Mouse (Mus musculus) cerebellum, postnatal 36 days (tissue): Measurements from ENCODE around the gene Foxf2.

Experiments used
- DNase-seq, 2 experiments: peaks; one replicate each; pipeline ENCODE4 v3.0.0; 2021 to 2022; ENCODE audit warnings: mixed read lengths in 2 of 2

Foxf2 gene

DNA sequence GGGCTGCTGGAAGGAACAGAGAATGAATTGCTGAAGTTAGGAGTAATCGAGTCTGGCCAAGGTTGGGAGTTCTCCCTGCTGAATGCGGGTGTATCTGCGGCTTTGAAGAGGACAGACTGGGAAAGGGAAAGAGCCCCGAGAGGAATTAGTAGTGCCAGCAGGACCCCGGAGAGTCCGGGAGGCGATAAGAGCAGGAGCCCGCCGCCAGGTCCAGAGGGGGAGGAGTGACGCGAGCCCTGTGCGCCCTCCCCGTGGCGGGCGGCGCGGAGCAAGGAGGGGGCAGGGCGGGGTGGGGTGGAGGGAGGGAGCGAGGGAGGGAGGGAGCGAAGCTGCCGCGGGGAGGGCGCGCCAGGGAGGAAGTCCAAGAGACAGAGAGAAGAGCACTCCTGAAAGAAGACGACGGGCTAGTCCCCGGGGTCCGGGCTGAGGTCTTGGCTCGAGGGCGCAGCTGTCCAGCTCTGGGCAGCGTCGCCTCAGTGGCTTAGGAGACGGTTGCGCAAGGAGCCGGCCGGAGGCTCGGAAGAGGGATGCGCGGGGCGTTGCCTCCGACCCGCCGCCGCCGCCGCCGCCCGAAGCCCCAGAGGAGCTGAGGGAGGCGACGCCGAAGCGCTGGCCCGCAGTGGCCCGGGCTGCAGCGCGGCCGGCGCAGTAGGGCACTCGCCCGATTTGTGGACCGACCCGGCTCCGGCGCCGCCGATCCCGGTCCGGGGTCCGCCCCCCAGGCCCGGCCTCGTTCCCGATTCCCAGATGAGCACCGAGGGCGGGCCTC, at the start of gene Foxf2:
Gene Foxf2, plus strand, starts transcription at position 484 of the 769 bp plus-strand sequence.
- DNase-seq: no peak

DNA sequence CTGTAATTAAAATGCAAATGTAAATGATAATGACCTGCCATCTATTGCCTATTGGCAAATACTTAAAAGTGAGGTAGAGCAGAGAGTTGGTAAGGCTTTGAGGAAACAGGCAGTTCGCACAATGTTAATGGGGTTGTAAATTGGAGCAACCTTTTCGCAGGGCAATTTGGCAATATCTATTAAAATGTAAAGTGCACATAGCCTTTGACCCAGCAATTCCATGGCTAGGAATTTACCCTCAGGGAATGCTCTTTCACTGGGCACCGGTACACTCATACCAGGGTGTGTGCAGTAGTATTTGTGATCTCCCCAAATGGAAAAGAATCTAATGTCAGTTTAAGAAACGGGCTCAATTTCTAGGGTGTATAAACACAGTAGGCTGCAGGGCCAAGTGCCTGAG, 48.9 kb upstream of the Foxf2 start:
- no peak for DNase-seq

DNA sequence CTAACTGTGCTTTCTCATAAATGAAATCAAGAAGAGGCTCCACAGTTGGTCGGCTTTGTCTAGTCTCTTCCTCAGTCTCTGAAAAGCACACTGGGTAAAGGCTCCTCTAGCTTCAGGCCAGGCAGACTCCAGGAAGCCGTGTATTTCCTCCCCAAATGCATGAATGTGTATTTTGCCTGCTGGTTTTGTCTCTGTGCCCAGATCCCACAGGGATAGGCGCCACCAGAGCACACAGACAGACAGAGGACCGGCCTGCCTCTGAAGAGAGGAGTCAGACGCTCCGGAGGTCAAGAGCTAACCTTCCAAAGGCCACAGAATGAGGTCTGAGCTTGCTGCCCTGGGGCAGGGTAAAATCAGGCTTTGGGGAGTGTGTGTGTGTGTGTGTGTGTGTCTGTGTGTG, 48.0 kb upstream of the Foxf2 start:
- no peak for DNase-seq

DNA sequence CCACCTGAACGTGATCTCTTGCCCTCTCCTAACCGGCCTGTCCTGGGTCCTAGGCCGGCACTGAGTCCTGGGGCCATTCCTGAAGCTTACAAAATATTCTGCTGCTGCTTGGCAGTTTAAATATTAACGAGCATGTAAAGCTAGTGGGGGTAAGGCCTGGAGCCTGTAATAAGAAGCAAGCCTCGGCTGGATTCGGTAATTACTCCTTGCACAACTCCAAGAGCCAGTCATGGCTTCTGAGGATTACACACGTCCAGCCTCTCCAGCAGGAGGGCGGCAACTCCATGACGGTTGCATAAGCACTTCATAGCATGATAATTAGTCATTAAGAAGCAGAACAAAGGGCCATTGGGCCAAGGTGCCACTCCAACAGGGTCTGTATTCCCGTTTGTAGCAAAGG, 47.2 kb upstream of the Foxf2 start:
- no peak for DNase-seq

DNA sequence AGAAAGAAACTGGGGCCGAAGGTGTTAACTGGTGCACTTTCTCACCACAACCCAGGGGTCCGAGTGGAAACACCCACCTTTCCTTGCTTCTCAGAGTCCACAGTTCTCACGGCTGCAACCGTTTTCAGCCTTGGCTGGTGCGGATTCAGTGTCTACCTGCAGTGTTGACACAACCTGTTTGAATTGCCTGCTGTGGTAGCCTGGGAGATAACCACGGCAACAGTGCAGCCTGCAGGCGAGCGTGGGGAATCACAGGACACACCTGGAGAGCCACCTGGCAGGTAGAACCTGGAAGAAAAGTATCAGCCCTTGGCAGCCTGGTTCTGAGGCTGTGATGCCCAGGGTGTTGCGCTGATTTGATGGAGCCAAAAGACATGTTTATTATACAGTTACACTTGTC, 45.8 kb upstream of the Foxf2 start:
- DNase-seq: no peak

DNA sequence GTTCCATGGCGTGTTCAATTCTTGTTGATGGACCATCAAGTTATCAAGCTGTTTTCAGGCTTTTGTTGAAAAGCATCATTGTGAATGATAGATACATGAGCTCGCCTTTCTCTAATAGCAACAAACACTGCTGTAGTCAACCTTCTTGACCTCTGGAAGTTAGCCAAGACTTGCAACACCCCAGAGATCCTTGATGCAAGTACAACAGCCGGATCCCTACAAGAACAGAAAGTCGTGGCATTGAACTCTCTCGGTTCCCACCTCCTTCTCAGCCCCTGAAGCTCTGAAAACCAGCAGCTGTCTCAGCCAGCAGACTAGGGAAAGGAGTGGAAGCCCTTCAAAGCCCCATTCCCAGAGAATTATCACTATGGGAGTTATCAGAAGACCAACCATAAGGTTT, 38.3 kb upstream of the Foxf2 start:
- no peak for DNase-seq

DNA sequence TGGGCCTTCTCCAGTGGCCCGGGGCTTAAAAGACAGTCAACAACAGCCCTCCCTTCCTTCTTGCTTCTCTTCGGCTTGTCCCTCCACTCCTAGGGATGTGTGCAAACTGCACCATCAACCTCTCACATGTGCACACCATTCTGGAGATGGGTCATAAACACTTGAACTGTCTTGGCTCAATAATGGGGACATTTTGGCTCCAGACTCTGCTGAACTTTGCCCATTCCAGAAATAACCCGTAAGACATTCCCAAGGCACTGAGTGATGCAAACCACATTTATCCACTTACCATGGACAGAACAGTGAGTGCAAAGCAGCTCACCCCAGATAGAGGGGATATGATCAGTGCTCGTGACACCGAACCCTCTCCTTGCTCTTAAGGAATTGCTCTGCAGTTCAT, 26.0 kb upstream of the Foxf2 start:
- no peak for DNase-seq

DNA sequence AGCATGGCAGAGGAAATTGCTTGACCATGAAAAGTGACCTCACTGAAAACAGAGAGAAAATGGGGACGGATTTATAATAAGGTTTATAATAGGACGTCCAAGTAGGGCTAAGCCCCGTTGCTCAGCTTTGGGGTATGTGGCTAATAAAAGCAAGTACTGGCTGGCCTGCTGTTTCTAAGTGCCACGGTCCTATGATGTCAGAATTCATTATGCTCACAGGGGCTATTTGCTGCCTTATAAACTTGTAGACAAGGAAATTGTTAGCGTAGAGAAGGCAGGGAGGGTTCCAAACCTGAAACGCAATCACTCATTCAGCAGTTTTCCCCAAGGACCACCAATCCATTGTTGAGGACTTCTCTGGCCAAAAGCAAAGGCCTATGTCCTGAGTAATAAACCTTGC, 21.7 kb upstream of the Foxf2 start:
- DNase-seq: no peak

DNA sequence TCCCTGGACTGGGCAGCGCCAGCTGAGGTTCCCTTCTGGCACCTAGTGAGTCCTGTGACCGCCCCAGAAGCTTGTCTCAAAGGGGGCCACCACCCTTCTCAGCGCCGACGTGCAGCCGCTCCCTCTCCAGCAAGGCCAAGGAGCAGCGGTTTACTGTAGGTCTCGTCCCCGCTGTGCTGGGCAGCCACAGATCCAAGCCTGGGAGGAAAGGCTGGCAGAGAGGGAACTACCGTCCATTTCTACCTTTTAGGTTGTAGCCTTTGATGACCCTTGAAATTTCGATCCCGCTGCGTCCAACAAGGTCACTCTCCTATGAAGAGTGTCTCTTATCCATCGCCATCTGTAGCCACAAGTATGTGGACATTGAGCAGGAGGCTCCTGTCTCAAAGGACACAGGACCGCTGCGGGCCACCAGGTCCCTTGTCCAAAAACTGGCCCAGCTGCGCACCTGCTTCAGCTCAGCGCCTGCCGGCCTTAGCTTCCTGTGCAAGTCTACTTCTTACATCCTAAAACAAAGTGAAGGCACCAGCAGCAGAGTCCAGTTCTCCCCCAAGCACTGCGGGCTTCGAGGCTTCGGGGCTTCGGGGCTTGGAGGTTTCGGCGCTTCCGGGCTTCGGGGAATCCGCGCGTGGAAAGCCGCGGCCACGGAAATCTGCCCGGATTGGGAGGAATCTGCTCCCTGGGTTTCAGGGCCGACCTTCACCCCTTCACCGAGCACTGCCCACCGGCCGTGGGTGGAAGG, 10.7 kb upstream of the Foxf2 start:
- no peak for DNase-seq

DNA sequence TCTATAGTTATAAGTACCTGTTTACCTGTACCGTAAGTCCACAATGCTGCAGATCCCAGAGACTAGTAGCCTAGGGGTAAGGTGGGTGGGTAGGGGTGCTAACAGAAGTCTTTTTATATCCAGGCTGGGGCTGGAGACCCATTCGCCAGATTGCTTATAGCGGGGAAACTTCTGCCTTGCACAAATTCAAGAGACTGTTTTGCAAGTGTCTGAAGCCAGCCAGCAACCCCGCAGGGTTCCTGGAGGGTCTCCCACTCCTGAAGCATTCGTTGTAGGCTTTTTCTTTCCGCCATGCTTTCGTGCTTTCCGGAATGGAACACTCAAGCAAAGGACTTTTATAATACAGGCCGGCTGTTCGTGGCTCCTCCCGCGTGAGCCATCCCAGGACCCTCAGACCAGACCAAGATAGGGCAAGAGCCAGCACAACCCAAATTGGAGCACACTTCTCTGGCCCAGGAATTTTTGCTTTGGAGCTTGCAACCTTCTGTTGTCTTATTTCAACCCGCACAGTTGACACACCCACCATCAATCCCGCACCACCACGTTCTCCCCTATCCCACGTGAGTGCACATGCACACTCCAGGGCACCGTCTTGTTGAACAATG, 10.0 kb upstream of the Foxf2 start:
- DNase-seq: no peak

DNA sequence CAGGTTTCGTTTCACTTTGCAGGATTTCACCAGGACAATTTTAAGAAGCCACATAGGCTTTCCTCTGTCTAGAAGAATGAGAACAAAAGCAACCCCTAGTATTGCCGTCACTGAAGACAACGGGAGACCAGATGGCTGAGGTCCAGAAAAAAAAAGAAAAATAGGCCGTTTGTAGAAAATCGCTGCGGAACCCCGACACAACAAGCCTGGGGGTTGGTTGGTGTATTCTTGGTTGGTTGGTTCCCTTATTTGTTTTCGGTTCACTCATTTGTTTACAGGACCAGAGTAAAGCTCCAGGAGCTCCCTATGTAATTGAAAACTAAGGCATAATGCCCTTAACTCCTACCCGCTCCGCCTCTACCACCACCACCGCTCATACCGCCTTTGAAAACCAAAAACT, 7.6 kb upstream of the Foxf2 start:
- no peak for DNase-seq

DNA sequence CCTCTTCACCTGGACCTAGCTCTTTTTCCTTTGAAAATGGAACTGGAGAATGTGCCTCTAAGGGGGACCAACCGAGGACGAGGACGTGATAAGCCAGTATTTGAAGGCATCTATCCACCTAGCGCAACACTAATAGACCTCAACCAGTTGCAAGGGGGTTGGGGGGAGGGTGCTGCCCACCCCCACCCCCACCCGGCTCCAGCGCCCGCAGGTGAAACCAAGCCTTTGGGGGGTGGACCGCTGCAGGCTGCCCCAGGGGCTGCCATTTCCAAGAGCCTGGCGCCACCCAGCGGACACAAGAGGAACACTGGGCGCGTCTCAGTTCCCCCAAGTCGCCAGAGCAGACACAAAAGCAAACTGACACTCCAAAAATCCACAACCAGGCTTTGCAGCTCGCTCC, 7.2 kb upstream of the Foxf2 start:
- peak; percentile 61 to 66 for DNase-seq

DNA sequence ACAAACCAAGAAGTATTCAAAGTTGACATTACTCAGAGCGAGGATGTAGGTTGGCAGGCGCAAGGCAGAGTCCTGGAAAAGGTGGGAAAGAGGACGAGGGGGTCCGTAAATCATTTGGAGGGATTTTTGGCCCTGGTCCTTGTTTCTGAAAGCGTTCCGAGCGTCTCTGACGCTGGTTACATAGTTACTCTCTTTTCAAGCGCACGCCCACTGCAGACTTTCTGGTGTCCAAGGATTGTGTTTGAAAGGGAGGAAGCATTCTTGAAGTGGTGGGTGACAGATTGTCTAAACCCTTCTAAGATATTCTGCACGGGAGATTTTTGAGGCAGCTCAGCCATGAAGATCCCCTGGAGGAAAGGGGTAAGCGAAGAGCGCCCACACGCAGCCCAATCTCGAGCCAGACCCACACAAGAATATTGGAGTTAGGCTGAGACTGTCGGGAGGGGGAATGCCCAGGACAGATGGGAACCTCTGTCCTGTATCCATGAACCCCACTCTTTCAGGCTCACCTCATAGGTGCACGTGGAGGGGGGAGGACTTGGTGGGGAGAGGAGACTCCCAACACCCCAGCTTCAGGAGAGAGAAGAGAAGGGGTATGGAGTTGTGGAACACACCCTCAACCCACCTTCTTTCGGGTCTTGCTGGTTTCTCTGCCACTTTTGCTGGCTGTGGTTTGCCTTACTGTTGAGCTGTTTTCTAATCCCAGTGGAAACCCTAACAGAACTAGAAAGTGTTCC, 6.5 kb upstream of the Foxf2 start:
- no peak for DNase-seq

DNA sequence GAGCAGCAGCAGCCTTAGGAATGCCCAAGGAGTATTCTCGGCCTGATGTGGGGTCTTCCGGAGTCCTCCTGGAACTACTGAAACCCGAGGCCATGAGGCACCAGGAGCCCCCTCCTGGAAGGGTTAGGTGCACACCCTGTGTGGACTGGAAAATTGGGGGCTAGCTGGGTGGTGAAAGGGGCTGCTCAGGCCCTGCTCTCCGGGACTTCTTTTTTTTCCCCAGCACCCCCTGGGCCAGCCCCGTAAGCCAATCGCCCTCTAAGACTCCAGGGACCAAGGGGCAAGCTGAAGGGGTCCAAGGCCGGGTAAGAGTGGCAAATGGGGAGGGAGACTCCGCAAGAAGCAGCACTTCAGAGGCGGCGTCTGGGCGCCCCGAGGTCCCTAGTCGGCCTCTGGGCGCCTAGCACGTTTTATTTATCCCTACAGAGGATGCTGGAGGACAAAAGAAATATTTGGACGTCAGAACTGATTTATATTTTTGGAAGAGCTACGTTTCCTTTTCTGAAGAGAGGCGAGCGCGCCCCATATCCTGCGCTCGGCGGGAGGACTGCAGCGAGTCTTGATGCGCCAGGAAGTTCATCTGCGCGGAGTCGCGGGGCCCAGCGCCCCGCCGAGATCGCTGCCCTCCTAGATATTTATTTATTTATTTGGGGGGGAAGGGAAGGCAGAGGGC, 5.7 kb upstream of the Foxf2 start:
- DNase-seq: no peak

DNA sequence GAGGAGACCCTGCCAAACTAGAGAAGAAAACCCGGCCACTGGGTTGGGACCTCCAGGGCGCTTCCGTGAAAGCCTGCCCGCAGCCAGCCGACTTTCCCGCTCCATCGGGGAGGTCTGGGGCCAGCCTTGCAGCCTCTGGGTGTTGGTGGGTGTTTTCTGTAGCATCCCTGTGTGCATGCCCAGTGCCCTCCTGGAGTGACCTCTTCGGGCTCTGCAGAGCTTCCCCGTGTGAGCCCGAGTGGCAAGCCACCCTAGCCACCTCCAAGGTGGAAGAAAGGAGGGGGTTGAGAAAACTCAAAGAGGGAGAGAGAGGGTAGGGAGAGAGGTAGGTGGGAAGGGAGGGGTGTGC, 5.1 kb upstream of the Foxf2 start:
- DNase-seq: no peak

DNA sequence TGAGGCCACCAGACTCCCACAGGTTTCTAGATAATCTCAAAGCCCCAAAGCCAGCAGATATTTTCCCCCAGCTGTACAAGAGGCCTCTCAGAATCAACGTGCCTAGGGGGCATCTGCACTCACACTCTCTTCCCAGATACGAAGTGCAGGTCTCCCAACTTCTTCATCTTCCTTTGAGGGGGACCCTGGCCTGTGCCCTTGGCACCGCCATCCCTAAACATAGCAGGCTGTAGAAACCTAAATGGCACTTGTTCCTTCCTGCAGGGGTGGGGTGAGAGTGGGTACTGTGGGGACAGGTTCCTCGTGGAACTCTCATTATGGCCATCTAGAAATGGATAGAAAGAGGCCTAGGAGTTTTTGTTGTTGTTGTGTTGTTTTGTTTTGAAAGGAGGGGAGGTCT, 4.7 kb upstream of the Foxf2 start:
- DNase-seq: no peak

DNA sequence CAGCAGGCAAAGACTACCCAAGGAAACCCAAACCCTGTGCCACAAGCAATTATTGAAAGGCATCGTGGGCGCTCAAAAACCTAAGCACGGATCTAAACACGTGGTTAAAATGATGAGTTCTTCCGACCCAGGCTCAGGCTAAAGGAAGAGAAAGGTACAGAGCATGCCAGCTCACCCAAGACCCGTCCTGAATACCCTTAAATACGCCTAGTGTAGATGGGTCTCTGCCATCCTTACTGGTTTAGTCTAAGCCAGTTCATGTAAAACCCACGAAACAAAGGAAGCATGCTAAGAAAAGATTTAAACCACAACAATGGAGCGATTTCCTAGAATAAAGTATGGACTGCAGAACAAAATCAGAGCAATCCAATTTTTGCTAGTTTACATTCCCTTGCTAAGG, 3.9 kb upstream of the Foxf2 start:
- no peak for DNase-seq

DNA sequence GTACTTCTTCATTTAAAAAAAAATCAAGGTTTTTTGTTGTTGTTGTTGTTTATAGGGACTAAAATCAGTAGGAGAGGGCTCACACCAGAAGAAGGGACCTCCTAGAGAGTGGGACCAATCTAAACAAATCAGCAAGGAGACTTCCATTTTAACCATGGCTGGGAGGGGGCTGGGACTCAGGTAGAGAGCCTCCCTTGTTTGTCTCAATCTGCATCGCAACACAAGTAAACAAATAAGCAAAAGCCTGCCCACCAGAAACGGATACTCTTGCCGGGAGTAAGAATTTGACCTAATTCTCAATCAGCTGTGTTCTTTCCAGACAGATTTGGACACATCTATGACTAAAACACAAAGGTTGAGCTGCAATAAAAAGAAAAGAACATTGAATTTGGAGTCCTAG, 3.2 kb upstream of the Foxf2 start:
- DNase-seq: no peak

DNA sequence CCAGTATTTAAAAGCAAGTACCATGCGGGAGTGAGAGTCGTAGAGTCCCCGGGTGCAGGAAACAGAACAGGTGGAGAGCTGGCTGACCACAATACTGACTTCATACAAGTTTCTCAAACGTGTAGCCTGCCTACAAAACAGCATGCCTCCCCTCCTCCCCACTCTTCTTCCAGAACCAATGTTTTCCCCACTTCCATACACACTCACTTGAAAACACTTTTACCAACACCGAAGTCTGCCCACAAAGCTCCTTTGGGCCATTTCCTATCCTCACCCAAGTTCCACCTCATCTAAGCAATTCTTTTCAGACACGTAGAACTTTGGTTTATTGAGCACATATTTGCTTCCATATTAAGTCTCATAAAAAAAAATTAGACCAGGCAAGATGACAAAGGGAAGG, 2.3 kb upstream of the Foxf2 start:
- no peak for DNase-seq

DNA sequence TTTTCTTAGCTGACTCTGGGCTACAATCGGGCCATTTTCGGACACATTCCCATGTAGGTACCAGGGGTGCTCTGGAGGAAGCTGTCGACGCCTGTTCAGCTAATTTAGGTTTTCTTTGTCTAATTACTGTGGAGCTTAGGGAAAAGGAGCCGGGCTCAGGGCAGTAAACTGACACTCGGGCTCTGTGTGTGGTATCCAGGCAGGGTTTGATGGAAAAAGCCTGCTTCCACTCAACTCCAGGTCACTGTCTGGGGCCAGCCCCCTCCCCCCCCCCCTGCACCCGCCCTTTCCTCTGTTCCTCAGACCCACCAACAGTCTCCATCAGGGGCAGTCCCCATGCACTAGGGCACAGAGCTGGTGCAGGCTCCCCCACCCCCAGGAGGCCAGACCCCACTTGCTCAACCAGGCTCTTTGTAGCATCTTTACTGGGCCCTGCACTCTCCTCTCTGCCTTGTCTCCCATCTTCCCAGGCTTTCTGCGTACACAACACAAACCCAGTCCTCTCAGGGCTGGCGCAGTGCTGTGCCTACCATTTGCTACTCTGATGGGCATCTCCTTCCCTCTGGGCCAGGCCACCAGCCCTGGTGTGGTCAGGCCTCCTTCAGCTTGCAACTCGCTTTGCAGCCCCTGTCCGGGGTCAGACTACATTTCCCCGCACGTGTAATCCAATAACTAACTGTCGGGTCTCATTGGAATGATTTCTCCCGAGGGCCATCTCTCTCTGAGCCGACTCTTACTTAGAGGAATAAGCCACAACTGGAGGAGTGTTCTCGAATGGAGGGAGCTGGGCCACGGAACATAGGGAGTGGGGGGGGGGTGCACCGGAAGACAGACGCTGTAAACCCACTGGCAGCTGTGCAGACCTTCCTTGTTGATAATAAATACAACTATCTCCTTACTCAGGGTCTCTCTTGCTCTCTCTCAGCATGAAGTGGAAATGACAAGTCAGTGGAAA, 1.4 kb upstream of the Foxf2 start:
- DNase-seq: no peak

DNA sequence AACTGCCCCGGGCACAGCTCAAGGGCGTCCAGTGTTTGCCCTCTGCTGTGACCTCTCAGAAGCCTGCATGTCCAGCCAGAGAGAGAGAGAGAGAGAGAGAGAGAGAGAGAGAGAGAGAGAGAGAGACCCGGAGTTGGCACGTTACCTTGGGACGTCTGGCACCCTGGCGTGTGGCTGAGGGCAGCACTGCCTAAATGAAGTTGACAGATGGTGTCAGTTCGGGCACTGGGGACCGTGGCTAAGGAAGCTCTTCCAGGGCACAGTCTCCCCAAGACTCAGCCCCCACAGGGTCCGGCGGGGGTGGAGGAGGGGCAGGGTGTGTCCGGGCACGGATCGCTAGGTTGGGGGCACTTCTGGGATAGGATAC, 667 bp upstream of the Foxf2 start:
- no peak for DNase-seq
